In genomic region chr1:42539541-42540520, GRCm38 (mm10) we compare ENCODE assay signal across 8 mouse cellular contexts.
A peak's percentile ranks its signal among the peaks of the same experiment; 100 is the strongest.
DNase-seq lines count a peak whose midpoint lies in the region.

No protein-coding gene starts in this region.

- intact Hi-C loops in left cerebral cortex, postnatal 14 days (cut with DNase I), result loop anchor here (5.0 kb wide), 2 partner anchors 147 to 278 kb away; no protein-coding TSS in a partner anchor

- peak; percentile 63 for DNase-seq in Muller cell, postnatal 12 days (ENCODE audit: inconsistent ontology term)
- peak; percentile 31 for DNase-seq in embryo, embryonic 9.5 days (ENCODE audit: extremely low spot score)
- DNase-seq in hindlimb bud, embryonic 11.5 days (ENCODE audit: extremely low spot score, low read depth, low spot score), result peak; percentile 77
- peak; percentile 57 to 65 for DNase-seq in left cerebral cortex, postnatal 14 days (ENCODE audit: low spot score in 2 of 2)
- peak; percentile 57 to 77 for DNase-seq in right cerebral cortex, adult 2 months (ENCODE audit: low spot score in 2 of 2)
- DNase-seq in gastrocnemius, adult 18-20 months (ENCODE audit: low spot score), result no peak
- DNase-seq in adrenal gland, postnatal 25 days, result no peak
- no peak for DNase-seq in adrenal gland, adult (ENCODE audit: inconsistent age in 2 of 2, low spot score in 1 of 2)

Comparison
In these comparisons a context has a peak if more than half of its experiments do, and no peak if none do; other contexts are left out.
1. DNase-seq: peak in Muller cell, postnatal 12 days (single experiment), embryo, embryonic 9.5 days (single experiment), hindlimb bud, embryonic 11.5 days (single experiment), left cerebral cortex, postnatal 14 days (2 of 2) and right cerebral cortex, adult 2 months (2 of 2); none in gastrocnemius, adult 18-20 months (single experiment), adrenal gland, postnatal 25 days (single experiment) and adrenal gland, adult (0 of 2).